Mouse (Mus musculus) myocyte (in vitro differentiated cells): ENCODE measurements around the gene Rif1. TPM values are rescaled to one million over a fixed set of nuclear protein-coding genes. Genes with fewer than 3 reads are reported as not detected.

Experiments used
- H3K27me3 ChIP-seq: one replicate; pipeline ENCODE4 v1.6.1; 2011; ENCODE audit not compliant: control insufficient read depth, insufficient read depth, insufficient read length
- H3K36me3 ChIP-seq: one replicate; pipeline ENCODE4 v1.6.1; 2011; ENCODE audit not compliant: control insufficient read depth, insufficient read depth
- H3K4me2 ChIP-seq: one replicate; pipeline ENCODE4 v1.6.1; 2011; ENCODE audit warnings: low read depth, control low read depth
- H3K4me3 ChIP-seq: one replicate; pipeline ENCODE4 v1.5.1; 2011; ENCODE audit warnings: mild to moderate bottlenecking, control low read depth, moderate library complexity
- H3K79me2 ChIP-seq: one replicate; pipeline ENCODE4 v1.6.1; 2011; ENCODE audit not compliant: control insufficient read depth, insufficient read depth
- H3ac ChIP-seq: one replicate; pipeline ENCODE4 v1.6.1; 2011; ENCODE audit not compliant: control insufficient read depth, insufficient read length
- CEBPB ChIP-seq: IDR thresholded peaks from 2 replicates; pipeline ENCODE4 v1.6.1; 2011; ENCODE audit warnings: mild to moderate bottlenecking, moderate library complexity; ENCODE audit not compliant: poor library complexity, insufficient read depth, severe bottlenecking
- E2F4 ChIP-seq: IDR thresholded peaks from one replicate; pipeline ENCODE4 v1.6.1; 2011; ENCODE audit warnings: mild to moderate bottlenecking, control low read depth, moderate library complexity; ENCODE audit not compliant: insufficient read depth
- MAX ChIP-seq: IDR thresholded peaks from one replicate; pipeline ENCODE4 v1.6.1; 2011; ENCODE audit warnings: low read depth, mild to moderate bottlenecking, control low read depth
- MYOD1 ChIP-seq, 3 experiments: IDR thresholded peaks; one replicate each; pipeline ENCODE4 v1.6.1; 2011; ENCODE audit warnings: control low read depth in 2 of 3, low read depth in 2 of 3, mild to moderate bottlenecking in 2 of 3, moderate library complexity in 1 of 3; ENCODE audit not compliant: insufficient read length in 2 of 3, control insufficient read depth in 1 of 3
- MYOG ChIP-seq, 3 experiments: IDR thresholded peaks; one replicate each; pipeline ENCODE4 v1.6.1; 2011; ENCODE audit warnings: control low read depth in 2 of 3, low read depth in 2 of 3, mild to moderate bottlenecking in 2 of 3; ENCODE audit not compliant: insufficient read length in 2 of 3, control insufficient read depth in 1 of 3, insufficient read depth in 1 of 3
- POLR2A ChIP-seq: IDR thresholded peaks from one replicate; pipeline ENCODE4 v1.6.1; 2011; ENCODE audit warnings: low read depth, mild to moderate bottlenecking, control low read depth, moderate library complexity; ENCODE audit not compliant: insufficient read length
- POLR2AphosphoS2 ChIP-seq: IDR thresholded peaks from one replicate; pipeline ENCODE4 v1.6.1; 2011; ENCODE audit warnings: low read depth, control low read depth; ENCODE audit not compliant: insufficient read length
- REST ChIP-seq: IDR thresholded peaks from one replicate; pipeline ENCODE4 v1.6.1; 2011; ENCODE audit warnings: mild to moderate bottlenecking, control low read depth, moderate library complexity; ENCODE audit not compliant: insufficient read depth, insufficient read length
- SRF ChIP-seq: IDR thresholded peaks from one replicate; pipeline ENCODE4 v1.6.1; 2011; ENCODE audit warnings: low read depth; ENCODE audit not compliant: control insufficient read depth, insufficient read length
- TCF12 ChIP-seq: IDR thresholded peaks from one replicate; pipeline ENCODE4 v1.6.1; 2011; ENCODE audit warnings: mild to moderate bottlenecking, control low read depth; ENCODE audit not compliant: poor library complexity, insufficient read depth, severe bottlenecking
- TCF3 ChIP-seq: IDR thresholded peaks from one replicate; pipeline ENCODE4 v1.6.1; 2011; ENCODE audit warnings: low read depth, control low read depth; ENCODE audit not compliant: insufficient read length
- USF1 ChIP-seq: IDR thresholded peaks from one replicate; pipeline ENCODE4 v1.6.1; 2011; ENCODE audit warnings: low read depth, mild to moderate bottlenecking, control low read depth, moderate library complexity
- polyA plus RNA-seq: library from polyadenylated mRNA; unstranded; fragments of >200 nt; fragmentation: generic; extraction: Trizol; gene quantifications from one replicate; pipeline ENCODE4 v1.2.1, GENCODE M21; 2012; ENCODE audit warnings: missing spikeins

Rif1 gene
- polyA plus RNA-seq, 1 experiment: 3.0 TPM

DNA sequence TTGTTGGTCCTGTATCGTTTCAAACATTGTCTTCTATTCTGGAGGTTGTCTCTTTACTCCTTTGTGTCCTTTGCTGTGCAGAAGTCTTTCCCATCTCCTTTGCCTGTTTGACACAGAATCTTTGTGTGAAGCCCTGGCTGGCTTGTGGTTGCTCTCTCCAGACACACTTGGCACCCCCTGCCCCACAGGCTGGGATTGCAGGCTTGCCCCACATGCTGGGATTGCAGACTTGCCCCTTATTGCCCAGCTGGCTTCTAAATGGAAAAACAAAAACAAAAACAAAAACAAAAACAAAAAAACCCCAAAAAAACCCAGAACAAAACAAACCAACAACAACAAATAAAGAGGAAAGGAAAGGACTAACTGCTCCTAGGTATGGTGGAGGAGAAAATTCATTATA, 4.0 kb upstream of the Rif1 start:
- Histone ChIP-seq H3K4me2 (no peak overlapping the region), H3ac (no peak overlapping the region), H3K79me2 (peaks cover 6% of the 10 kb centered on the region), H3K27me3 (no peaks in the 10 kb centered on the region), H3K36me3 (no peaks in the 10 kb centered on the region), H3K4me3 (no peak overlapping the region)
- TF ChIP-seq POLR2AphosphoS2 (no peak), MYOD1 (IDR thresholded peaks at IDR 0.05; ENCODE audit: control insufficient read depth in 1 of 3, insufficient read length in 2 of 3, low read depth in 2 of 3) (no peak), MAX (no peak), TCF12 (no peak), SRF (no peak), TCF3 (no peak), USF1 (no peak), CEBPB (no peak), E2F4 (no peak)

DNA sequence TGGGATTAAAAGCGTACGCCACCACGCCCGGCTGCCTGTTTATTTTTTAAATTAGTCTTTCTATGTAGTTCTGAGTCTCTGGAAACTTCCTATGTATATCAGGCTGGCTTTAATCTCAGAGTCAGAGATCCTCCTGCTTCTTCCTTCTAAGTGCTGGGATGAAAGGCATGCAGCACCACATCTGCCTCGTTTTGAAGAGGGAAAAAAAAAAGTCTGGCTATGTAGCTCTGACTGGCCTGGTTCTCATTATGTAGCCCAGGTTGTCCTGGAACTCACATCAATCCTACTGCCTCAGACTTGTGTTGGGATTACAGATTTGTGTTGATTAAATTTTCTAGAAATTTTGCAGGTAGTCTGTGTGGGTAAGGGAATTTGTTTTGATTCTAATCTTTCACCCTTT, 1.8 kb upstream of the Rif1 start:
- no peaks in the 10 kb centered on the region for H3K27me3 ChIP-seq
- no peak overlapping the region for H3ac ChIP-seq
- peaks cover 12% of the 10 kb centered on the region for H3K79me2 ChIP-seq
- H3K4me3 ChIP-seq: no peak overlapping the region
- TF ChIP-seq E2F4: no peak
- no peak overlapping the region for H3K4me2 ChIP-seq
- no peaks in the 10 kb centered on the region for H3K36me3 ChIP-seq

DNA sequence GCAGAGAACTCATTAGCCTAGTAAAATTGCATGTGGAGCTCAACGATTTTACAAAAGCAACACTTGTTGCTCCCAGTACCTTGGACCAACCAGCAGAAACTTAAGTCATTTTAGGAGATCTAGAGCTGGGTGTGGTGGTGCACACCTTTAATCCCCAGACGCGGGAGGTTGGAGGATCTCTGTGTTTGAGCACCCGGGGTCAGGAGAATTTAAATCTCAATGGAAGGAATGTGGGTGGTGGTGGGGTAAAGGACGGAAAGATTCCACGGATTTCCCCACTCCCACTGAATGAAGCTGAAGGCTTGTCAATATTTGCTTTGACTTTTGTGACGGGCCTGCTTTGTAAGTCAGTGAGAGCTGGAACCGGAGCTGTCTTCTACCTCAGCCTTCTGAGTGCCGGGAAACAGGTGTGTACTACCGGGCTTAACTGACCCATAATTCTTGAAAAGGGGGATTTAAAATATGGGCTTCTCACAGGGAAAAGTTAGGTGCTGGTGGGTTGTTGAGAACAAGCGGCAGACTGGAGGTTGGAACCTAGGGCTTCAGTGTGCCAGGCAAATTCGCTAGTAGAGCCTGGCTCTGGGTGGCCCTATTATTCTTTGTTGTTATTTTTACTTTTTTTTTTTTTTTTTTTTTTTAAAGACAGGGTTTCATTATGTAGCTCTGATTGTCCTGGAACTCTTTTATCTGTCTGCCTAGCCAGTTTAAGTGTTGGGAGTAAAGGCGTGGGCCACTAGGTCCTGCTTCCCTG, 1.2 kb upstream of the Rif1 start:
- H3K4me2 ChIP-seq: no peak overlapping the region
- peaks cover 12% of the 10 kb centered on the region for H3K79me2 ChIP-seq
- H3K36me3 ChIP-seq: peaks cover under 1% of the 10 kb centered on the region
- peak overlapping the region; percentile 52 for H3K4me3 ChIP-seq
- H3ac ChIP-seq: no peak overlapping the region
- no peaks in the 10 kb centered on the region for H3K27me3 ChIP-seq
- TF ChIP-seq TCF12: no peak
- TF ChIP-seq E2F4: no peak
- TF ChIP-seq POLR2AphosphoS2: no peak
- TF ChIP-seq MYOD1 (IDR thresholded peaks at IDR 0.05; ENCODE audit: control insufficient read depth in 1 of 3, insufficient read length in 2 of 3, low read depth in 2 of 3): no peak
- no peak for TF ChIP-seq CEBPB
- TF ChIP-seq MYOG (IDR thresholded peaks at IDR 0.05; ENCODE audit: control insufficient read depth in 1 of 3, insufficient read depth in 1 of 3, insufficient read length in 2 of 3, low read depth in 2 of 3): no peak
- TF ChIP-seq MAX: no peak
- no peak for TF ChIP-seq TCF3
- TF ChIP-seq REST: no peak
- TF ChIP-seq USF1: no peak
- TF ChIP-seq POLR2A: no peak
- no peak for TF ChIP-seq SRF

DNA sequence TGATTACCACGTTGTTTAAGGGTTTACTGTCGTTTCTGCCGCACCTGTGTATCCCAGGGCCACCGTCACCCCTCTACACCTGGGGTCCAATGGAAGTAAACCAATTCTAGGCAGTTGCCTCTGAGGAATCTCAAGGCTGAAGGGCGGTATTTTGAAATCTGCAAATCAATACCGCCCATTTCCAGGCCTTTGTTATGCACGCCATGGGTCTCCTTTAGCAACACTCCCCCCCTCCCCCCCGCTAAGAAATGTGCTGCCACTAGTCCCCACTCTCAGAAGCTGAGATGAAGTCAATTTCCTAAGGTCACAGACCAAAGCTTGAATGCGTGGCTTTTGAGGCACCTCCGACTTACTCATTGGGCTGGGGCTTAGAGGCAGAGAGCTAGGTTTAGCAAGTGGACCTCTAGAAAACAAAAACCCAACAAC, 554 bp upstream of the Rif1 start:
- peak overlapping the region; percentile 74 for H3ac ChIP-seq
- H3K27me3 ChIP-seq: no peaks in the 10 kb centered on the region
- TF ChIP-seq MAX: no peak
- TF ChIP-seq TCF3: no peak
- TF ChIP-seq SRF: no peak
- TF ChIP-seq TCF12: no peak
- TF ChIP-seq REST: no peak
- no peak for TF ChIP-seq USF1
- no peak for TF ChIP-seq E2F4
- TF ChIP-seq MYOG (IDR thresholded peaks at IDR 0.05; ENCODE audit: control insufficient read depth in 1 of 3, insufficient read depth in 1 of 3, insufficient read length in 2 of 3, low read depth in 2 of 3): no peak
- no peak for TF ChIP-seq POLR2AphosphoS2
- TF ChIP-seq MYOD1 (IDR thresholded peaks at IDR 0.05; ENCODE audit: control insufficient read depth in 1 of 3, insufficient read length in 2 of 3, low read depth in 2 of 3): no peak
- no peak for TF ChIP-seq CEBPB
- TF ChIP-seq POLR2A: no peak
- peaks cover 7% of the 10 kb centered on the region for H3K36me3 ChIP-seq
- H3K4me3 ChIP-seq: peak overlapping the region; percentile 52
- H3K4me2 ChIP-seq: peak overlapping the region; percentile 71
- peaks cover 12% of the 10 kb centered on the region for H3K79me2 ChIP-seq

DNA sequence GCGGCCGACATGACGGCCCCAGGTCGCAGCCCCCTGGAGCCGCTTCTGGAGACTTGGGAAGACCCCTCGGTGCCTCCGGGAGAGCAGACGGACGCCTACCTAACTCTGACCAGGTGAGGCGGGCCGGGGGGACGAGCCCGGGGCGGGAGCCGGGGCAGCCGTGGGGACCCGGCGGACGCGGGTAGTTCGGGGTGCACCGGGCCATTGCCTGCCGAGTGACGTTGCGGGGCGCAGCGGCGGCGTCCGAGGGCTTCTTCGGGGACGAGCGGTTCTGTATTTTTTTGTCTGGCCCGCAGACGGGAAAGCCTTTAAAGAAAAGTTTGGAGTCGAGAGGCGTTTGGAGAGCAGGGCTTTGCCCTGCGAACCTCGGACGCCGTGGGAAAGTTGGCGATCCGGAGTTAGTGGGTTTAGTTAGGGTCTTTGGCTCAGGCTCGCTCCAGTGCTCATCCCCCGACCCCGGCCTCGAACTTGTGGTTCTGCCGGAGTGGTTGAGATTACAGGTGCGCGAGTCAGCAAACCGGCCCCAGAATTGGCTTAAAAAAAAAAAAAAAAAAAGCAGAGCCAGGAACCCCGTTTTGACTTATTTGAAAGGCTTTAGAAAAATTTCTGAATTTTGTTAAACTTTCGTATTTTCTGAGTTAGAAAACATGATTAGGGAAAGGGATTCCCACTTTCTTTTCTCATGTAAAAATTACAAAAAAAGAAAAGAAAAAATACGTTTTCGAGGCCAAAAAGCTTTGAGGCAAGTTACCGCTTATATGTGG, 691 bp downstream of the Rif1 start:
- Histone ChIP-seq H3K79me2 (peaks cover 19% of the 10 kb centered on the region), H3K27me3 (no peaks in the 10 kb centered on the region), H3K4me3 (peak overlapping the region; percentile 52), H3ac (peak overlapping the region; percentile 74), H3K4me2 (peak overlapping the region; percentile 74), H3K36me3 (peaks cover 18% of the 10 kb centered on the region)
- TF ChIP-seq CEBPB (no peak), POLR2AphosphoS2 (no peak), SRF (no peak), TCF3 (no peak), MAX (no peak), REST (no peak), E2F4 (no peak), MYOD1 (IDR thresholded peaks at IDR 0.05; ENCODE audit: control insufficient read depth in 1 of 3, insufficient read length in 2 of 3, low read depth in 2 of 3) (no peak), USF1 (no peak), MYOG (IDR thresholded peaks at IDR 0.05; ENCODE audit: control insufficient read depth in 1 of 3, insufficient read depth in 1 of 3, insufficient read length in 2 of 3, low read depth in 2 of 3) (no peak), POLR2A (no peak), TCF12 (no peak)
